Mouse (Mus musculus) CH12.LX (cell line): ENCODE measurements around the gene Chst8. TPM values are rescaled to one million over a fixed set of nuclear protein-coding genes. Genes with fewer than 3 reads are reported as not detected.

Experiments
- DNase-seq: peaks from one replicate; pipeline ENCODE4 v3.0.0-alpha.2; 2013; ENCODE audit errors: extremely low read depth
- H3K27ac ChIP-seq: 2 replicates; pipeline ENCODE4 v1.5.1; 2012; ENCODE audit warnings: low read depth, mild to moderate bottlenecking, control low read depth, moderate library complexity; ENCODE audit not compliant: insufficient read depth
- H3K27me3 ChIP-seq: replicated peaks from 2 replicates; pipeline ENCODE3; 2012; ENCODE audit warnings: inconsistent platforms
- H3K36me3 ChIP-seq, 2 experiments: replicated peaks in 1 of 2; 2 replicates each; pipeline versions ENCODE3 to v1.6.1; 2012; ENCODE audit warnings: inconsistent platforms in 1 of 2, low read length in 1 of 2, mild to moderate bottlenecking in 1 of 2, mixed read lengths in 1 of 2, moderate library complexity in 1 of 2; ENCODE audit not compliant: control insufficient read depth in 1 of 2, insufficient read depth in 1 of 2
- H3K4me1 ChIP-seq, 2 experiments: 2 replicates each; pipeline ENCODE4 v1.6.1; 2012; ENCODE audit warnings: inconsistent platforms in 1 of 2, moderate library complexity in 1 of 2; ENCODE audit not compliant: insufficient read depth in 2 of 2, control insufficient read depth in 1 of 2
- H3K4me2 ChIP-seq: 2 replicates; pipeline ENCODE4 v1.6.1; 2012; ENCODE audit warnings: low read depth, mild to moderate bottlenecking, control low read depth; ENCODE audit not compliant: poor library complexity, insufficient read depth, severe bottlenecking
- H3K4me3 ChIP-seq, 3 experiments: fragments of 150-350 bp in 1 of 3; sonication (generic) in 1 of 3; replicated peaks in 1 of 3; 2 replicates each; pipeline versions ENCODE3 to v1.5.1; 2011 to 2012; ENCODE audit warnings: low read depth in 2 of 3, low read length in 2 of 3, mild to moderate bottlenecking in 2 of 3, moderate library complexity in 2 of 3, control low read depth in 1 of 3, improper control_type of control experiment in 1 of 3, inconsistent platforms in 1 of 3, mixed read lengths in 1 of 3; ENCODE audit not compliant: poor library complexity in 1 of 3
- H3K79me2 ChIP-seq: replicated peaks from 2 replicates; pipeline ENCODE4 v1.6.1; 2012; ENCODE audit warnings: mild to moderate bottlenecking, moderate library complexity; ENCODE audit not compliant: control insufficient read depth, poor library complexity, insufficient read depth, severe bottlenecking; ENCODE audit errors: extremely low read depth
- H3K9ac ChIP-seq: 2 replicates; pipeline ENCODE4 v1.6.1; 2012; ENCODE audit warnings: low read depth, mild to moderate bottlenecking, control low read depth, moderate library complexity; ENCODE audit not compliant: insufficient read depth
- H3K9me3 ChIP-seq: replicated peaks from 2 replicates; pipeline ENCODE3; 2012; ENCODE audit warnings: low read length, inconsistent platforms, mixed read lengths
- GABPA ChIP-seq: IDR thresholded peaks from 2 replicates; pipeline ENCODE4 v1.6.1; 2012; ENCODE audit warnings: low read depth, low read length, improper control_type of control experiment, inconsistent platforms; ENCODE audit not compliant: insufficient replicate concordance
- HCFC1 ChIP-seq: IDR thresholded peaks from 2 replicates; pipeline ENCODE4 v1.6.1; 2012; ENCODE audit warnings: low read depth, mild to moderate bottlenecking, inconsistent platforms, low read length, improper control_type of control experiment
- IRF4 ChIP-seq: IDR thresholded peaks from 2 replicates; pipeline ENCODE4 v1.6.1; 2014; ENCODE audit warnings: low read depth, mild to moderate bottlenecking, inconsistent platforms, low read length, improper control_type of control experiment
- JUN ChIP-seq: IDR thresholded peaks from 2 replicates; pipeline ENCODE4 v1.6.1; 2011; ENCODE audit warnings: low read depth, mild to moderate bottlenecking, low read length, improper control_type of control experiment, moderate library complexity; ENCODE audit not compliant: insufficient read depth
- JUND ChIP-seq: conservative IDR thresholded peaks from 2 replicates; pipeline ENCODE4 v1.6.1; 2011; ENCODE audit warnings: low read depth, low read length, improper control_type of control experiment
- MAX ChIP-seq: IDR thresholded peaks from 2 replicates; pipeline ENCODE4 v1.6.1; 2011; ENCODE audit warnings: low read length, improper control_type of control experiment
- MAZ ChIP-seq: IDR thresholded peaks from 2 replicates; pipeline ENCODE4 v1.6.1; 2012; ENCODE audit warnings: low read depth, mild to moderate bottlenecking, inconsistent platforms, low read length, improper control_type of control experiment, moderate library complexity
- MXI1 ChIP-seq: IDR thresholded peaks from 2 replicates; pipeline ENCODE4 v1.6.1; 2011; ENCODE audit warnings: mild to moderate bottlenecking, low read depth, low read length, improper control_type of control experiment
- MYC ChIP-seq: IDR thresholded peaks from 2 replicates; pipeline ENCODE4 v1.6.1; 2011; ENCODE audit warnings: low read depth, mild to moderate bottlenecking, improper control_type of control experiment, low read length
- NELFE ChIP-seq: IDR thresholded peaks from 2 replicates; pipeline ENCODE4 v1.6.1; 2011; ENCODE audit warnings: low read depth, low read length, improper control_type of control experiment
- NRF1 ChIP-seq: IDR thresholded peaks from 2 replicates; pipeline ENCODE4 v1.6.1; 2014; ENCODE audit warnings: low read depth, mild to moderate bottlenecking, inconsistent platforms, low read length, improper control_type of control experiment, moderate library complexity
- RCOR1 ChIP-seq: conservative IDR thresholded peaks from 2 replicates; pipeline ENCODE4 v1.6.1; 2012; ENCODE audit warnings: low read depth, mild to moderate bottlenecking, inconsistent platforms, low read length, improper control_type of control experiment
- TBP ChIP-seq: conservative IDR thresholded peaks from 2 replicates; pipeline ENCODE4 v1.6.1; 2011; ENCODE audit warnings: low read depth, low read length, improper control_type of control experiment
- TCF12 ChIP-seq: IDR thresholded peaks from 2 replicates; pipeline ENCODE4 v1.6.1; 2014; ENCODE audit warnings: low read depth, mild to moderate bottlenecking, inconsistent platforms, low read length, improper control_type of control experiment
- UBTF ChIP-seq: IDR thresholded peaks from 2 replicates; pipeline ENCODE4 v1.6.1; 2012; ENCODE audit warnings: low read depth, mild to moderate bottlenecking, inconsistent platforms, low read length, improper control_type of control experiment, moderate library complexity
- ZC3H11A ChIP-seq: IDR thresholded peaks from 2 replicates; pipeline ENCODE4 v1.6.1; 2012; ENCODE audit warnings: low read depth, mild to moderate bottlenecking, inconsistent platforms, low read length, improper control_type of control experiment
- ZMIZ1 ChIP-seq: IDR thresholded peaks from 2 replicates; pipeline ENCODE4 v1.6.1; 2012; ENCODE audit warnings: low read depth, mild to moderate bottlenecking, inconsistent platforms, low read length, improper control_type of control experiment
- dilution Hi-C: fragments of 300-500 bp; cut with MboI; formaldehyde crosslinking; loops from 2 replicates; pipeline ENCODE4 v1.14.3; 2020; ENCODE audit warnings: low sequenced_read_pairs; ENCODE audit not compliant: extremely low pct_unique_long_range_greater_than_20kb, extremely low pct_ligation_motif_present
- in situ Hi-C: fragments of 300-500 bp; cut with MboI; formaldehyde crosslinking; loops from 3 replicates; pipeline ENCODE4 v1.14.3; 2019; ENCODE audit warnings: low sequenced_read_pairs, low pct_ligation_motif_present, low pct_unique_long_range_greater_than_20kb, mixed read lengths
- polyA plus RNA-seq: library from polyadenylated mRNA; unstranded; fragments of >175 nt; gene quantifications from 2 replicates; pipeline ENCODE4 v1.2.1, GENCODE M21; 2012; ENCODE audit warnings: low read depth; ENCODE audit not compliant: insufficient read length
- total RNA-seq, 2 experiments: library from RNA; depleted of rRNA; stranded (reverse); fragments of 300-350 nt in 1 of 2; fragments of >200 nt in 1 of 2; gene quantifications; 2 replicates each; pipeline ENCODE4 v1.2.3; 2012 to 2014

The Chst8 gene
- total and polyA plus RNA-seq, 3 experiments: 0.13 to 0.27 (median 0.16) TPM

DNA sequence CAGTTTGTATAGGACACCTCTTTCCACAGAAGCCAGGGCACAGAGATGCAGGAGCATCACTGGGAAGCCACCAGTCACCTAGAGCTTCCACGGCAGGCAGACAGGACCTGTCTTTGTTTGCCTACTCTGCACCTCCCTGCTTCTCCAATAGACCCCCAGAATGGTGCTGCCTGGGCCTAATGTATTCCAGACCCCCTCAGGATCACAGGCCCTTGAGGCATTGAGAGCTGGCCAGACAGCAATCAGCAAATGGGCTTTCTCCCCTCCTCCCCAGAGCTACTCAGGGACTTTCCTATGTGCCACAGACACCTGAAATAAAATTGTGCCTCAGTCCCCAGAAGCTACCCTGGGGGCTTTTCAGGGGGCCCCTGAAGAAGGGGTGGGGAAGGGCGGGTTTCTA lies 161.1 kb downstream of the Chst8 start:
- TF ChIP-seq MAX (no peak), MAZ (no peak), IRF4 (no peak), ZC3H11A (no peak), GABPA (no peak), JUND (no peak), NELFE (no peak), HCFC1 (no peak), TBP (no peak), TCF12 (no peak)
- in situ Hi-C loops: loop anchor here (25.0 kb wide), 2 partner anchors 139 to 389 kb away; partner anchors contain the start of gene Gm6096
- dilution Hi-C loops: no loop called here
- DNase-seq: no peak
- H3K4me2 ChIP-seq: peak overlapping the region; percentile 35
- peaks cover 13 to 48% of the 10 kb centered on the region in 2 experiments for H3K4me1 ChIP-seq
- no peaks in the 10 kb centered on the region for H3K27me3 ChIP-seq
- H3K9ac ChIP-seq: no peak overlapping the region; the same call in 1 of the 2 replicates
- peak overlapping the region in 1 of 3 experiments; percentile 73 for H3K4me3 ChIP-seq
- H3K27ac ChIP-seq: peak overlapping the region; percentile 57
- peaks cover 26% of the 10 kb centered on the region for H3K9me3 ChIP-seq
- H3K79me2 ChIP-seq: no peaks in the 10 kb centered on the region
- H3K36me3 ChIP-seq: peaks cover 26 to 45% of the 10 kb centered on the region in 2 experiments

- no peak for DNase-seq
- Histone ChIP-seq H3K4me3 (no peak overlapping the region), H3K9ac (no peak overlapping the region), H3K9me3 (peaks cover 24% of the 10 kb centered on the region), H3K36me3 (peaks cover 40 to 80% of the 10 kb centered on the region in 2 experiments), H3K4me2 (no peak overlapping the region), H3K27me3 (no peaks in the 10 kb centered on the region), H3K79me2 (no peaks in the 10 kb centered on the region), H3K27ac (no peak overlapping the region), H3K4me1 (peaks cover 31 to 79% of the 10 kb centered on the region in 2 experiments)
- TF ChIP-seq RCOR1 (no peak), ZMIZ1 (no peak), NRF1 (no peak), MAZ (no peak), MXI1 (no peak), MYC (no peak), TCF12 (no peak), UBTF (no peak), ZC3H11A (no peak), GABPA (no peak), JUN (no peak)
- in situ Hi-C loops (no loop called here), dilution Hi-C loops (no loop called here)
These were observed 165.5 kb downstream of the Chst8 start for GRCm38 (mm10) chr7:34647052-34647451.
